Mouse (Mus musculus): Measurements from ENCODE around the gene Pfkp. TPM values are rescaled to one million over a fixed set of nuclear protein-coding genes. Genes with fewer than 3 reads are reported as not detected.

Gene Pfkp
- polyA plus RNA-seq, 1 experiment from 2014 or later, result 170 TPM

DNA sequence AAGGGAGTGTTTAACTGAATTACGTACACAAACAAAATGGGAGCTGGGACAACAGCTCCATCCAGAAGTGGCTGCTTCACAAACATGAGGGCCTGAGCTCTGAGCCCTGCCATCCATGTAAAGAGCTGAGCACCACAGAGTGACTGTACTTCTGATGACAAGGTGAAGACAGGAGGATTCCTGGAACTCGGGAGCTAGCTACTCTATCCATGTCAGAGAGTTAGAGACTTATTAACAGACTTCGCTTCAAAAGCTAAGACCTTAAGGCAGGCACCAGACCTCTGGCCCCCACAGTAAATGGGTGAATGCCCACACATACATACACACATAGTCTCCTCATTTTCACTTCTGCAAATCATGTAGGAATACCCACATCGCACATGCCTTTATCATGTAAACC, 11.6 kb downstream of the Pfkp start:
- no peak overlapping the region for H3K4me3 ChIP-seq
- H3K27me3 ChIP-seq (replicated peaks), result no peaks in the 10 kb centered on the region
- no peak for ATAC-seq (ENCODE audit: extremely low read depth, insufficient number of reproducible peaks, low FRiP score, low TSS enrichment)
- H3K4me1 ChIP-seq, result peaks cover 78% of the 10 kb centered on the region
- H3K27ac ChIP-seq (replicated peaks), result peak overlapping the region; percentile 94
- H3K36me3 ChIP-seq, result peaks cover 8% of the 10 kb centered on the region; the same call in 1 of the 2 replicates
- no peaks in the 10 kb centered on the region for H3K9me3 ChIP-seq
- no peak overlapping the region for H3K9ac ChIP-seq
- 0 out of 2 replicates have a peak overlapping the region, but pooled peaks have one; percentile 39 for H3K4me2 ChIP-seq
- 54% methylated on average over 4 of the region's 4 CpGs for WGBS

DNA sequence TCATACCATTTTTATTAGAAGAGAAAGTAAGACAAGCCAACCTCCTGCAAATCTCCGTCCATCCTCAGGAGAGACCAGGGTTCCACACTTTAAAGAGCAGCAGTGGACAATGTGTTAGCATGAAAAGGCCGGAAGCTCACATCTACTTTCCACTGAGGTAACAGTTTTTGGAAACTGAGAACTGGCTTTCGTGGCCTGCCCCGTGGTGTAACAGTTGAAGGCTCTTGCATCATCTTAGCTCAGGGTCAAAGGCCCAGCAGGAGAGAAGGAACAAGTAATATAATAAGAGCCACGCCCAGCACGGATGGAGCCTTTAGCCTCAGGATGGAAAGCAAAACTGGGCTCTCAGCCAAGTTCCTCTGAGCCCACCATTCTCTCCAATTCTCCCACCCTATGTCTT, 12.1 kb downstream of the Pfkp start:
- Histone ChIP-seq H3K27me3 (replicated peaks) (no peaks in the 10 kb centered on the region), H3K27ac (replicated peaks) (peak overlapping the region; percentile 94), H3K9me3 (no peaks in the 10 kb centered on the region), H3K4me2 (0 out of 2 replicates have a peak overlapping the region, but pooled peaks have one; percentile 39), H3K36me3 (peaks cover 8% of the 10 kb centered on the region; the same call in 1 of the 2 replicates), H3K4me1 (peaks cover 83% of the 10 kb centered on the region), H3K9ac (peak overlapping the region; percentile 57), H3K4me3 (no peak overlapping the region)
- WGBS, result 51% methylated on average over 6 of the region's 6 CpGs
- no peak for ATAC-seq (ENCODE audit: extremely low read depth, insufficient number of reproducible peaks, low FRiP score, low TSS enrichment)

DNA sequence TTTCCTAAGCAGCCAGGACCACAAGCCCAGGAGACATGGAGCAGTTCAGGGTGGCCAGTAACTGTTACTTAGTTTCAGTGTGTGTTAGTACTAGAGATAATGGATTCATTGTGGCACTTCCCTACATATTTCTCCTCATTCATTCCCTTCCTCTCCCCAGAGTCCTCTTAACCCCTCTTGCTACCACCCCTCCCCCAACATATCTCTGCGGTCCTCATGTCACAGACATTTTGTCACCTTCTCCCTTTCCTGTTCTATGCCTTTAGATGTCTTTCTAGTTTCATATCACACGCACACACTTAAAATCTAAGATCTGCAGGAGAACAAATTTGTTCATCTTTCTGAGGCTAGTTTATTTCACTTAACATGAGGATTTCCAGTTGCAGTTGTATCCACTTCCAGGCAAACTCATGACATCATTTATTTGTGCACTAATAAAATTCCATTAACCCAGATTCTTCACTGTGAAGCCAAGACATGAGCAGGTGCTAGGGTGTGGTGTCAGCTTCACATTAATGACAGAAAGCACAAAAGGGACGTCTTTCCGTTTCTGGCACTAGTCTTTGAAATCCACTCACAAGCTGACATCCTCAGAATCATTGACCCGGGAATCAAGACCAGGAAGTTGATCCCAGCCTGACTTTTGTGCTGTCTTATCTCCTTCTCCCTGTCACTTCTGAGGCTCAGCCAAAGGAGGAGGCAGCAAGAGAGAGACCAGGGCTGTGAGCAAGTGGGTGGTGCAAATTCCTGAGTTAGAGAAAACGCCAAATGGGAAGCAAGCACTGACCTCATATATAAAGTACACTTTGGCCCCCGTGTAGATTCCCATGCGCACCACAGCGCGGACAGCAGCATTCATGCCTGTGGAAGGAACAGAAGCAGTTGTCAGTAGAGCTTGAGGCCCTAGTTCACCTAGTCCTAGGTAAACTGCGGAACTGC, 13.2 kb downstream of the Pfkp start:
- H3K4me1 ChIP-seq, result peaks cover 94% of the 10 kb centered on the region
- H3K9ac ChIP-seq, result peak overlapping the region; percentile 57
- peak overlapping the region; percentile 94 for H3K27ac ChIP-seq (replicated peaks)
- no peak overlapping the region for H3K4me3 ChIP-seq
- peak overlapping the region; percentile 39 for H3K4me2 ChIP-seq
- no peaks in the 10 kb centered on the region for H3K9me3 ChIP-seq
- H3K27me3 ChIP-seq (replicated peaks), result no peaks in the 10 kb centered on the region
- H3K36me3 ChIP-seq, result peaks cover 7% of the 10 kb centered on the region; the same call in 1 of the 2 replicates
- 14% methylated on average over 11 of the region's 11 CpGs for WGBS
- no peak for ATAC-seq (ENCODE audit: extremely low read depth, insufficient number of reproducible peaks, low FRiP score, low TSS enrichment)

DNA sequence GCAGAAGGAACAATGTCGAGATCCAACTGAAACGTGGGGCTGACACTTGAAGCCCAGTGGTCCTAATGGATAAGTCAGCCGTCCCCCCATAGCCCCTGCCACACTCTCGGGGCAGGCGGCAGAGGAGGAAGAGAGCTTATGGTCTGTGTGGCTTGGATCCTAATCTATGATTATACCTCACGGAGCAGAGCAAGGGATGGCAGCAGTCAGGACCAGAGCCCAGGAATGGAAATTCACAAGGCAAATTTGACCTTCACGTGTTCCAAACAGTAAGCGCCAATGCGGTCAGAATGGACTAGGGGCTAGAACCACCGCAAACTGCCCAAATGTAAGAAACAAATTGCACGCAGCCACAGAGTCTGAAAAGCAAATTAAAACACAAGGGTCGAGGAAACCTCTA, 14.5 kb downstream of the Pfkp start:
- WGBS, result 57% methylated on average over 12 of the region's 12 CpGs
- Histone ChIP-seq H3K4me2 (peak overlapping the region; percentile 54), H3K9ac (peak overlapping the region; percentile 71)

DNA sequence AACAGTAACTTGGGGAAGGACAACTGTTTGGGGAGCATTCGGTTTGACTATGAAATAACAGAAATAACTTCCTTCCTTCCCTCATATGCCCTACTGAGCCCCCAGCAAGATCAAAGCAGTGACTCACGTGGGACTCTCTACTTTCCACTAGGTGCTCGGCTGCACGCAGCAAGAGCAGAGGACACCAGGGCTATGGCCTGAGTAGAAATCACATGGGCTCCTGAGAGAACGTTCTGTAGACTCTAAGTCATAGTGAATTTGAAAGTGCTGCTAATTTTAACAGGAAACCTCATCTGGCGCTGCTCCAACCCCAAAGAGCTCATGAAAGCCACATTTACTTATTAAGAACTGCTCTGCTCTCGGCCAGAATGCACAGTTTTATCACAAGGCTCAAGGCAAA, 15.1 kb downstream of the Pfkp start:
- H3K27ac ChIP-seq (replicated peaks), result peak overlapping the region; percentile 94

More for the DNA sequence above, 14.5 kb downstream of the Pfkp start:
- Histone ChIP-seq H3K27ac (replicated peaks) (peak overlapping the region; percentile 94), H3K27me3 (replicated peaks) (no peaks in the 10 kb centered on the region), H3K9me3 (no peaks in the 10 kb centered on the region), H3K36me3 (0 out of 2 replicates have a peak, but pooled peaks cover 2% of the 10 kb centered on the region), H3K4me1 (peaks cover 99% of the 10 kb centered on the region), H3K4me3 (no peak overlapping the region)
- 0 out of 2 replicates have a peak, but pooled peaks have one; percentile 16 for ATAC-seq (ENCODE audit: extremely low read depth, insufficient number of reproducible peaks, low FRiP score, low TSS enrichment)

DNA sequence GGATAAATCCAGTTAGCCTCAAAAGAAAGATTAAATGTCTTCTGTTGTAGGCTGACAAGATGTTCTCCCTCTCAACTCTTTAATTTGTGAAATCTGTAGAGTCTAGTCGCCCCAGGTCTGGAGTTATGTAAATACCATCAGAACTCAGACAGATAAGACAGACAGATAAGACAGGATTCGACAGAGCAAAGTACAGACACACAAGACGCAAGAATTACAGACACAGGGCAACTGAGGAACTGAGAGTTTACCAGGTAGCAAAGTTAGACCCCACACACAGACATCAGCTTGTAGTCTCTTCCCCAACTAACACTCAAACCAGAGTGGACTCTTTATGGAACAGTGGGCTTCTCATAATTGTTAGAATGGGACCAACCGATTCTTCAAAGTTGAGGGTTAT, 15.6 kb downstream of the Pfkp start:
- WGBS, result 43% methylated on average over 4 of the region's 4 CpGs
- Histone ChIP-seq H3K36me3 (0 out of 2 replicates have a peak, but pooled peaks cover 1% of the 10 kb centered on the region), H3K4me1 (peaks cover 93% of the 10 kb centered on the region), H3K9me3 (no peaks in the 10 kb centered on the region), H3K4me3 (no peak overlapping the region), H3K27me3 (replicated peaks) (no peaks in the 10 kb centered on the region), H3K4me2 (peak overlapping the region; percentile 54), H3K9ac (peak overlapping the region; percentile 71), H3K27ac (replicated peaks) (peak overlapping the region; percentile 94)
- no peak for ATAC-seq (ENCODE audit: extremely low read depth, insufficient number of reproducible peaks, low FRiP score, low TSS enrichment)

More for the DNA sequence above, 15.1 kb downstream of the Pfkp start:
- Histone ChIP-seq H3K27me3 (replicated peaks) (no peaks in the 10 kb centered on the region), H3K9me3 (no peaks in the 10 kb centered on the region), H3K4me2 (peak overlapping the region; percentile 54), H3K36me3 (0 out of 2 replicates have a peak, but pooled peaks cover 2% of the 10 kb centered on the region), H3K4me3 (no peak overlapping the region), H3K9ac (peak overlapping the region; percentile 71), H3K4me1 (peaks cover 99% of the 10 kb centered on the region)
- ATAC-seq (ENCODE audit: extremely low read depth, insufficient number of reproducible peaks, low FRiP score, low TSS enrichment), result peak; percentile 65; the same call in 1 of the 2 replicates
- 27% methylated on average over 7 of the region's 7 CpGs for WGBS

DNA sequence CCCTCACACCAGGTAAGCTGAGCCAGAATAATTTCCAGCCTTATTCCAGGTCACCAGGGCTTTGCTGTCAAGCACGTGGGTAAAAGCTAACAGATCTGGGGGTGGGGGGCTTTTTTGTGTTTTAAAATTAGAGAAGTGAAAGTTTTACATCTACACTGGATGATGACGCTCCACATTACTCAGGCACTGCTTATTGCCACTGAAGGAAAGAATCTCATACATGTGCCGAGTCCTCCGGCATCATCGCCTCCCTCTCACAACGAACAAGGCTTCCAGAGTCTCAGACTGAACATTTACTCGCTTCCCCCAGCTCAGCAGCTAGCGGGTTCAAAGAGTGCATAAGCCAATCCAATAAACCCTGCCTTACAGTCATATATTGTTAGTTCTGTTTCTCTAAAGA, 16.1 kb downstream of the Pfkp start:
- 33% methylated on average over 8 of the region's 8 CpGs for WGBS
- Histone ChIP-seq H3K4me2 (peak overlapping the region; percentile 54), H3K9me3 (no peaks in the 10 kb centered on the region), H3K36me3 (no peaks in the 10 kb centered on the region), H3K4me3 (no peak overlapping the region), H3K4me1 (peaks cover 89% of the 10 kb centered on the region), H3K27me3 (replicated peaks) (no peaks in the 10 kb centered on the region), H3K9ac (peak overlapping the region; percentile 71), H3K27ac (replicated peaks) (peak overlapping the region; percentile 94)
- no peak for ATAC-seq (ENCODE audit: extremely low read depth, insufficient number of reproducible peaks, low FRiP score, low TSS enrichment)

DNA sequence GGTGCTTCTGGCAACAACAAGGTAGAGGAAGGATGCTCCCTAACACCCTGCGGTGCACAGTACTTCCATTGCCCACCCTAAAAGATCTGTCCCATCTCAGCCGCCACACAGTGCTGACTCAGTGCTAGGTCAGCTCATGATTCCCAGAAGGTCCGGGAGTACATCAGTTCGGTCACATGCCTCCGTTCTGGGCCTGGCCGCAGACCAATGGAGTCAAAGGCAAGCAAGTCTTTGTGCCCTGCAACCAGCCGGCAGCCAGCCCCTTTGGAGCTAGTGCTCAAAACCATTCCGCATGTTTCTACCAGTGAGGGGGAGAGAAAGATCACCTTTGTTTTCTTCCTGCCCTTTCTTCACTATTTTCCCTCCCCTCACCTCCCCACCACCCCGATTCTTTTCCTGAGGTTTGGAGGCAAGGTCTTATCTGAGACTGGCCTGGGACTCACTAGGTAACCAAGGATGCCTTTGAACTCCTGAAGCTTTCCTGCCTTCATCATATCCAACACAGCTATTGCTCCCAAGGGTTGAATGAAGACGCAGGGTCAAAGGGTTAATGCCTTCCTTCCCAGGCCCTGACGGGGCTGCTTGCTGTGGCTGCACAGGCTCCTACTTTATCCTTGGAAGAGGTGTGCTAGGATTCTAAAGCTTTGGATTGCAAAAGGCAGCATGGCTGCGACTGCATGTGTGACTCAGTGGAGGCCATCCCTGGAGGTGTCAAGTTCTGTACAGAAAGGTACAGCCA, 16.6 kb downstream of the Pfkp start:
- H3K4me3 ChIP-seq, result no peak overlapping the region
- peak overlapping the region; percentile 54 for H3K4me2 ChIP-seq
- no peaks in the 10 kb centered on the region for H3K9me3 ChIP-seq
- H3K27me3 ChIP-seq (replicated peaks), result no peaks in the 10 kb centered on the region
- peak overlapping the region; percentile 94 for H3K27ac ChIP-seq (replicated peaks)
- no peaks in the 10 kb centered on the region for H3K36me3 ChIP-seq
- peak overlapping the region; percentile 48 for H3K9ac ChIP-seq
- no peak for ATAC-seq (ENCODE audit: extremely low read depth, insufficient number of reproducible peaks, low FRiP score, low TSS enrichment)
- WGBS, result 75% methylated on average over 12 of the region's 12 CpGs
- H3K4me1 ChIP-seq, result peaks cover 84% of the 10 kb centered on the region

DNA sequence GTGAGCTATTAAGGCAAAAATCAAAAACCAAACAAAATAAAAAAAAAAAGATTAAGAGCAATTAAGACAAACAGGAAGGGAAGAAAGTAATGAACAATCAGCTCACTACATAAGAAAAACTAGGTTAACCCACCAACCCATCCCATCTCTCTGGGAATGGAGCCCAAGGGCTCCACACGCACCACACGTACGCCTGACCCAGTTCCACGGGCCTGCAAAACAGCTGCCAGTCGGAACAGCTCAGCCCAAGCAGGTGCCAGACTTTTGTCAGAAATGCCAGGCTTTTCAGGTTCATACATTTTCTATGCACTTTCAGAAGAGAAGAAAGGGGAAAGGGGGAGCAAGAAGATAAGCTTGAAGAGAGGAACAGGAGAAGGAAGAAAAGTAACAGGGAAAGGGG, 17.9 kb downstream of the Pfkp start:
- ATAC-seq (ENCODE audit: extremely low read depth, insufficient number of reproducible peaks, low FRiP score, low TSS enrichment), result no peak
- peak overlapping the region; percentile 55 for H3K27ac ChIP-seq (replicated peaks)
- H3K4me1 ChIP-seq, result peaks cover 84% of the 10 kb centered on the region
- H3K4me2 ChIP-seq, result no peak overlapping the region
- H3K27me3 ChIP-seq (replicated peaks), result no peaks in the 10 kb centered on the region
- no peak overlapping the region for H3K9ac ChIP-seq
- 77% methylated on average over 5 of the region's 5 CpGs for WGBS
- H3K4me3 ChIP-seq, result no peak overlapping the region
- H3K9me3 ChIP-seq, result no peaks in the 10 kb centered on the region
- H3K36me3 ChIP-seq, result no peaks in the 10 kb centered on the region

DNA sequence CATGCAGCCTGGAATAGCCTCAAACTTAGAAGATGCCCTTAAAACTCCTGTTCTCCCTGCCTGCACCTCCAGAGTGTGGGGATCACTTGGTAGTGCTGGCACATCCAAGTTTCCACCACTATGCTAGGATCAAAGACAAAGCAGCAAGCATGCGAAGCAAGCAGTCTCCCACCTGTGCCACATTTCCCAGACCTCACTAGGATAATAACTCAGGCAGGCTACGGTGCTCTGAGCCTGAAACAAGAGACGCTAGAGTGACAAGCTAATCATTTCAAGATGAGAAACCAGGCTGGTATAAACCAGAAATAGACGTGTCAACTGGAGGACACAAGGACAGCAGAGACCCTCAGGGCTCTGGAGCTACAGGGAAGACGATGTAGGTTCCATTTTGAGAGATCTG, 18.6 kb downstream of the Pfkp start:
- H3K36me3 ChIP-seq, result no peaks in the 10 kb centered on the region
- H3K9ac ChIP-seq, result no peak overlapping the region; the same call in 1 of the 2 replicates
- H3K4me2 ChIP-seq, result peak overlapping the region; percentile 16; the same call in 1 of the 2 replicates
- no peak for ATAC-seq (ENCODE audit: extremely low read depth, insufficient number of reproducible peaks, low FRiP score, low TSS enrichment)
- no peaks in the 10 kb centered on the region for H3K9me3 ChIP-seq
- no peaks in the 10 kb centered on the region for H3K27me3 ChIP-seq (replicated peaks)
- WGBS, result 24% methylated on average over 5 of the region's 5 CpGs
- H3K4me1 ChIP-seq, result peaks cover 83% of the 10 kb centered on the region
- H3K27ac ChIP-seq (replicated peaks), result peak overlapping the region; percentile 55
- no peak overlapping the region for H3K4me3 ChIP-seq

Data from heart, embryonic 13.5 days (tissue).